Mouse (Mus musculus): ENCODE measurements around the gene Vegfa. TPM values are rescaled to one million over a fixed set of nuclear protein-coding genes. Genes with fewer than 3 reads are reported as not detected.
"Not testable (repeated sequence)": the region's sequence is repeated elsewhere in the genome, so short reads cannot be mapped to it uniquely, and the experiment has no call there.

Vegfa gene
- polyA plus RNA-seq, 1 experiment from 2014 or later, result 2.1 TPM

DNA sequence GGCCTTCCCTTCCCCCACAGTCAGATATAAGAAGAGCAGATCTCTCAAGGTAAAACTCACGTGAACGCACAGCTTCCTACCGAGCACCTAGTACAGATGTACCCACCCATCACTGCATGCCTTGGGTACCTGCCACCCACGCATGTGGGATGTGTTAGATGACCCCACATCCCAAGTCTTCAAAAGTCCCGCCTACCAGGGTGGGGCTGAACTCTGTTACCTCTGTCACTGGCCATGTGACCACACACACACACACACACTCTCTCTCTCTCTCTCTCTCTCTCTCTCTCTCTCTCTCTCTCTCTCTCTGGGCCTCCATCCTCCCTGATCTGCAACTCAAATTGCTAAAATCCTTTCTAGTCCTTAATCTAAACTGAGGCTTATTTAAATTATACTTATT is 27.7 kb downstream of the Vegfa start:
- 77% methylated on average over 5 of the region's 5 CpGs for WGBS
- H3K27ac ChIP-seq (replicated peaks), result no peak overlapping the region
- no peaks in the 10 kb centered on the region; the same call in 1 of the 2 replicates for H3K4me1 ChIP-seq
- no peaks in the 10 kb centered on the region for H3K27me3 ChIP-seq (replicated peaks; ENCODE audit: low read depth, poor library complexity, severe bottlenecking)
- no peak for DNase-seq (ENCODE audit: low spot score)
- H3K4me3 ChIP-seq, result no peak overlapping the region
- no peaks in the 10 kb centered on the region for H3K36me3 ChIP-seq (replicated peaks)
- H3K9me3 ChIP-seq, result no peaks in the 10 kb centered on the region

DNA sequence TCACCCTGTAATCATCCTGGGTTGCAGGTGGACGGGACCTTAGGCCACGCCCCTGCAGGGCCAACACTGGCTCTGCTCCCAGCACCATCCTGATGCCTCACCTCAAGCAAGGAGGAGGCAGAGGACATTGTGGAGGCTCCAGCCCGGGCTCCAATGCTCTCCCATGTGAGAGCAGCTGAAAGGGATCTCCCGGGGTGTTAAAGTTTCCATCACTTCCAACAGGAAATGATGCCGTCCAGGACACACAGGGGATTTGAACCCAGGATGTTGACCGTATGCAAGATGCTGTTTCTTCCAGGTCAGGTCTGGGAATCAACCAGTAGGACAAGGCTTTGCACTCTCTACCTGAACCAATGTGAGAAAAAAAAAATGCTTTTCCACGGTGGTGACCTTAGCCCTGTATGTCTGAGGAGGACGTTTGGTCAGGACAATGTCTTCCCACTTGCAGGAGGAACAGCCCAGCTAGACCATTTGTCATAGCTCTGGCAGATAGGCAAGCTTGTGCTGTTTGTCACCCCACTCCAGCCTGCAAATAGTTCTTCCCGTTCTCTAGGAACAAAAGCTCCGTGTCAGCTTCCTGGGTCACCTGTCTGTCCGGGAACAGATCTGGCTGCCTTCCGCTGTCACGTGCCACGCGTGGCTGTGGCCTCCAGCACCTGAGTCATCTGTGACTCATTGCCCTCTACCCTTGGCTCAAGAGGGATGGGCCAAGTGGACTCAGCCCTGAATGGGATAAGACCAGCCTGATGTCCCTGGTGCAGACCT is 28.3 kb downstream of the Vegfa start:
- Histone ChIP-seq H3K27me3 (replicated peaks; ENCODE audit: low read depth, poor library complexity, severe bottlenecking) (no peaks in the 10 kb centered on the region), H3K36me3 (replicated peaks) (no peaks in the 10 kb centered on the region), H3K9me3 (no peaks in the 10 kb centered on the region), H3K4me3 (no peak overlapping the region), H3K4me1 (peaks cover 5% of the 10 kb centered on the region), H3K27ac (replicated peaks) (no peak overlapping the region)
- no peak for DNase-seq (ENCODE audit: low spot score)
- 80% methylated on average over 15 of the region's 15 CpGs for WGBS

DNA sequence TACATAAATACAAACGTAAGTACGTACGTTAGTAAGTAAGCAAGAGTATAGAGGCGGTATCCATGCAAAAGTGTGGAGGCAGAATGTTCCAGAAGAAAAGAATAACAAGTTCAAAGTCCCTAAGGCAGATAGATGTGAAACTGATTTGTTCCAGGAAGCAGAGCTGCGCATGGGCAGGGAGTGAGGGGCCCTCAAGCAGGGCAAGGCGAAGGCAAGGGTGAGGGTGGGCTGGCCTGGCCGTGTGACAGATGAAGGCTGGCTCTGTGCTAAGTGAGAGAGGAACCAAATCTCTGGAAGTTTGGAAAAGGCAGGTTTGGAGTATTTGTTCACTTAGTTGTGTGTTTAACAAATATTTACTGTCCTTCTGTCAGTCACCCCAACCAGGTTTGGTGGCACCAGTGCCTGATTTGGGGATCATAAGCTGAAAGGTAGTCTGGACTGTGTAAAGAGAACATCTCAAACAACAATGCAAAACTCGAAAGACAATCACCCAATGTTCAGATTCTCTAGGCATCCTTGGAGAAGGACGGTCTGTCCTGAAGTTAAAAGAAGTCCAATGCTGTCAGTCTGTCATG is 32.7 kb downstream of the Vegfa start:
- Histone ChIP-seq H3K36me3 (replicated peaks) (no peaks in the 10 kb centered on the region), H3K4me3 (no peak overlapping the region), H3K27me3 (replicated peaks; ENCODE audit: low read depth, poor library complexity, severe bottlenecking) (no peaks in the 10 kb centered on the region), H3K9me3 (no peaks in the 10 kb centered on the region), H3K27ac (replicated peaks) (no peak overlapping the region), H3K4me1 (peaks cover 25% of the 10 kb centered on the region)
- 79% methylated on average over 9 of the region's 9 CpGs for WGBS
- no peak for DNase-seq (ENCODE audit: low spot score)

DNA sequence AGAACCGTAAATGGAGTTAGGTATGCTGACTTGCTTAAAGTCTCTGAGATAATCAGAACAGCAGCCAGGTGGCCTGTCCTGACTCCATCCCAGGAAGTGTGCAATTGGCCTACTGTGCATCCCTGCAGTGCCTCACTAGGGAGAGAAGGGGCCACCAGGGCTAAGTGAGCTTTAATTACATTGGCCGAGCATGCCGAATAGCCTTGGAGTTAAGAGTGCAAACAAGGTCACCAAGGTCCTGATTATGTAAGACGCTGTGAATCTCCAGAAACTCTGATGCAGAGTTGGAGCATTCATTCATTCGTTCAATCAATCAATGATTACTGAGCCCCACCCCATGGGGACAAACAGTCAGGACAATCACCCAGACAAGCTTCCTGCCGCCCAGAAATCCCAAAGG is 33.8 kb downstream of the Vegfa start:
- Histone ChIP-seq H3K4me1 (peaks cover 25% of the 10 kb centered on the region), H3K9me3 (no peaks in the 10 kb centered on the region), H3K27me3 (replicated peaks; ENCODE audit: low read depth, poor library complexity, severe bottlenecking) (no peaks in the 10 kb centered on the region), H3K27ac (replicated peaks) (no peak overlapping the region), H3K4me3 (no peak overlapping the region), H3K36me3 (replicated peaks) (no peaks in the 10 kb centered on the region)
- DNase-seq (ENCODE audit: low spot score), result no peak
- WGBS, result 28% methylated on average over 6 of the region's 6 CpGs

DNA sequence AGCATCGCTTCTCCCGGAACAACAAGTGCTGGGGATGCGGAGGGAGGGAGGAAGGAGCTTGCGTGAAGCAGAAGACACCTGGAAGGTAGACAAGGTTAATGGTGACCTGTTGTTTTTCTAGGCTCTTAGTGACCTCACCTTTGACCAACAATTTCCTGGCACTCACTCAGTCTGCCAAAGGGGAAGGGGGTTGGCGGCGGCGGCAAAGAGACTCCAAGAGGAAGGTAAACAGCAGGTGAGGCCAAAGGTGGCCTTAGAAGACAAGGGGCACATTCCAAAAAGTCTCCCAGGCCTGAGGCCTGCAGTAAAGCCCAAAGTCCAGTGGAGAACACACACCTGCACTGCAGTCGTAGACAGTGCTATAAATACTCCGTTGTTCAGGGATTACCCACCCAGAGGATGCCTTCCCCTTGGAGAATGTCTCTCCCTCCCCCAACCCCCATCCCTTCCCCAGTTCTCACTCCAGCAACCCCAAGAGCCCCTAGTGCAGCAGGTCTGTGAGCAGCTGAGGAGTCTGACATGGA is 35.2 kb downstream of the Vegfa start:
- WGBS, result 76% methylated on average over 9 of the region's 9 CpGs
- H3K27ac ChIP-seq (replicated peaks), result no peak overlapping the region
- DNase-seq (ENCODE audit: low spot score), result no peak
- H3K36me3 ChIP-seq (replicated peaks), result no peaks in the 10 kb centered on the region
- peaks cover 25% of the 10 kb centered on the region for H3K4me1 ChIP-seq
- no peaks in the 10 kb centered on the region for H3K9me3 ChIP-seq
- H3K27me3 ChIP-seq (replicated peaks; ENCODE audit: low read depth, poor library complexity, severe bottlenecking), result no peaks in the 10 kb centered on the region
- H3K4me3 ChIP-seq, result no peak overlapping the region

DNA sequence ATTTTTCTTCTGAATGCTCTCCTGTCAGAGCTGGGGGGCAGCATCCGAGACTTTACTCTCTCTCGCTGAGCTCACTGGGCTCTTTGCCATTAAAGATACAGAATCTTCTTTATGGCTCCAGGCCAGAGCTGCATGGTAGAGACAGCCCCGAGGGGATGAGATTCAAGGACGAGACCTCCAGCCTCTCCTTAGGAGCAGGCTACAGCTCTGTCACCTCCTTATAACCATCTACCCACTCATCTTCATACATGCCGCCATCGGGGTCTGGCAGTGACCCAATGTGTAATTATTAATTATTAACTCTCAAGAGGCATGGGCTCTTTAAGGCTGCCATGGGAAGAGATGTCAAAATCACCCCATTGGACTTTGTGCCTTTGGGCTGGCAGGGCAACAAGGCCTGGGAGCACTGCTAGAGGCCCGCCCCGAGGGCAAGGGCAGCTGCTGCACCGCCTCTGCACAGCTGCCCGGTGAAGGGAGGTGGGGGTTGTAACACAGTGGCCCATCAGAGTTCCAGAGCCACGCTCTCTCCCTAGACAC is 37.8 kb downstream of the Vegfa start:
- Histone ChIP-seq H3K27ac (replicated peaks) (no peak overlapping the region), H3K4me3 (no peak overlapping the region), H3K4me1 (peaks cover 24% of the 10 kb centered on the region), H3K36me3 (replicated peaks) (no peaks in the 10 kb centered on the region), H3K27me3 (replicated peaks; ENCODE audit: low read depth, poor library complexity, severe bottlenecking) (no peaks in the 10 kb centered on the region), H3K9me3 (no peaks in the 10 kb centered on the region)
- no peak for DNase-seq (ENCODE audit: low spot score)
- 83% methylated on average over 11 of the region's 11 CpGs for WGBS

DNA sequence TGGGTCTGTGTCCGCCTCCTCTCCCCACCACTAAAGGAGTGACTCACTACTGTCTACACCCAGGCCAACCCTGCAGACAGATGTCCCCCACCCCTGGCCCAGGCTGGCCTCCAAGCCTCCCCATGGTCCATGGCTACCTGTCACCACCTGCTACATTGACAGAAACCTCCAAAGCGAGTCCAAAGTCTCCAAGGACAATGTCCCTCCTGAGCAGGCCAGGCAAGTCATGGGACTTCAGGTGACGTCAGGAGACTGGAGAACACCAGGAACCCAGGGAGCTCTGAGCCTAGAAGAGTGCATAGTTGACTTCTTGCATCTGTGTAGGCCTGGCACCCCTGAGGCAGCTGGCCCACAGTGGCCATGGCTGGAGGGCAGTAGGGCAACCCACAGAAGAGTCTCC is 45.3 kb downstream of the Vegfa start:
- no peak overlapping the region for H3K27ac ChIP-seq (replicated peaks)
- 95% methylated on average over 3 of the region's 3 CpGs for WGBS
- no peaks in the 10 kb centered on the region for H3K36me3 ChIP-seq (replicated peaks)
- H3K9me3 ChIP-seq, result no peaks in the 10 kb centered on the region; the same call in 1 of the 2 replicates
- H3K27me3 ChIP-seq (replicated peaks; ENCODE audit: low read depth, poor library complexity, severe bottlenecking), result no peaks in the 10 kb centered on the region; the same call in 1 of the 2 replicates
- H3K4me3 ChIP-seq, result no peak overlapping the region
- DNase-seq (ENCODE audit: low spot score), result no peak
- no peaks in the 10 kb centered on the region for H3K4me1 ChIP-seq

DNA sequence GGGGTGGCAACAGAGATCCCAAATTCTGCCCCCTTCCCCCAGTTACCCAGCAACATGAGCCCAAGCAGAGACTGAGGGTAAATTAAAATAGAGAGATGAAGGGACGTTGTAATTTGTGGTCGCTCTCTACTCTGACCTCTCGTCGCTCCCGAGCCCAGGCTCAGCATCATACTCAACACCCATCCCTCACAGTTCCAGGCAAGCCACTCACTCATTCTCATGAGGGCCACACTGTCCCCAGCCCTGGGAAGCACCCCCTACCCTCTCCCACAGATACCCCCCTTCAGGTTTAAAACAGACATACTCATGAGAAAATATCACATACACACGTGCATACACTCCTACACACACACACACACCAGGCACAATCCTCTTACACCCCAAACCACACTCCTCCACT is 45.8 kb downstream of the Vegfa start:
- H3K4me3 ChIP-seq, result no peak overlapping the region
- H3K27ac ChIP-seq (replicated peaks), result no peak overlapping the region
- DNase-seq (ENCODE audit: low spot score), result no peak
- 83% methylated on average over 6 of the region's 6 CpGs for WGBS
- no peaks in the 10 kb centered on the region; the same call in 1 of the 2 replicates for H3K27me3 ChIP-seq (replicated peaks; ENCODE audit: low read depth, poor library complexity, severe bottlenecking)
- H3K4me1 ChIP-seq, result no peaks in the 10 kb centered on the region
- no peaks in the 10 kb centered on the region; the same call in 1 of the 2 replicates for H3K9me3 ChIP-seq
- H3K36me3 ChIP-seq (replicated peaks), result no peaks in the 10 kb centered on the region

DNA sequence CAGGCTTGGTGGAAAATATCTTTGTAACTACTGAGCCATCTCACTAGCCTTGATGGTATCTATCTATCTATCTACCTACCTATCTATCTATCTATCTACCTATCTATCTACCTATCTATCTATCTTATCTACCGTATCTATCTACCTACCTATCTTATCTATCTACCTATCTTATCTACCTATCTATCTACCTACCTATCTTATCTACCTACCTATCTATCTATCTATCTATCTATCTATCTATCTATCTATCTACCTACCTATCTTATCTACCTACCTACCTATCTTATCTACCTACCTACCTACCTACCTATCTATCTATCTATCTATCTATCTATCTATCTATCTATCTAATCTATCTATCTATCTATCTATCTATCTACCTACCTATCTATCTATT is 49.0 kb downstream of the Vegfa start:
- not testable (repeated sequence) for H3K27me3 ChIP-seq (replicated peaks; ENCODE audit: low read depth, poor library complexity, severe bottlenecking); H3K4me3 ChIP-seq; H3K4me1 ChIP-seq; H3K36me3 ChIP-seq (replicated peaks); DNase-seq (ENCODE audit: low spot score); H3K9me3 ChIP-seq; H3K27ac ChIP-seq (replicated peaks)
- WGBS, result 96% methylated on average over 1 of the region's 1 CpGs

DNA sequence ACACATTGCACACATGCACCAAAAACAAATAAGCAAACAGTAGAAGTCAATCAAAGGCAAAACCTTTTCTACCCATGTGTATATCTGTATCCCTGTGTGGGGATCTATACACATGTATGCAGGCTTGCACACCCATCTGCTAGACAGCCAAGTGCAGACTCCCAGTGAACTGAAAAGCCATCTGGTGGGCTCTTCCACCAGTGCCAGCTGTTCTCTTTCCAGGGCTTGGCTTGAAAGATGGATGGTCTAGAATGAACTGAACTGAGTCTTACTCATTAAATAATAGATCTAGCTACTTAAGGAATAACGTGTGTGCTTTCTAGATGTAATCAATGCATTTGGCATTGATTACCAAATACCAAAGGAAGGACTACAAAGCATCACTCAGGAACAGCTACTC is 50.3 kb downstream of the Vegfa start:
- no peak overlapping the region for H3K27ac ChIP-seq (replicated peaks)
- H3K4me3 ChIP-seq, result no peak overlapping the region
- no peaks in the 10 kb centered on the region for H3K27me3 ChIP-seq (replicated peaks; ENCODE audit: low read depth, poor library complexity, severe bottlenecking)
- WGBS, result 69% methylated on average over 1 of the region's 1 CpGs
- H3K36me3 ChIP-seq (replicated peaks), result no peaks in the 10 kb centered on the region
- DNase-seq (ENCODE audit: low spot score), result no peak
- peaks cover 11% of the 10 kb centered on the region for H3K4me1 ChIP-seq
- H3K9me3 ChIP-seq, result no peaks in the 10 kb centered on the region

DNA sequence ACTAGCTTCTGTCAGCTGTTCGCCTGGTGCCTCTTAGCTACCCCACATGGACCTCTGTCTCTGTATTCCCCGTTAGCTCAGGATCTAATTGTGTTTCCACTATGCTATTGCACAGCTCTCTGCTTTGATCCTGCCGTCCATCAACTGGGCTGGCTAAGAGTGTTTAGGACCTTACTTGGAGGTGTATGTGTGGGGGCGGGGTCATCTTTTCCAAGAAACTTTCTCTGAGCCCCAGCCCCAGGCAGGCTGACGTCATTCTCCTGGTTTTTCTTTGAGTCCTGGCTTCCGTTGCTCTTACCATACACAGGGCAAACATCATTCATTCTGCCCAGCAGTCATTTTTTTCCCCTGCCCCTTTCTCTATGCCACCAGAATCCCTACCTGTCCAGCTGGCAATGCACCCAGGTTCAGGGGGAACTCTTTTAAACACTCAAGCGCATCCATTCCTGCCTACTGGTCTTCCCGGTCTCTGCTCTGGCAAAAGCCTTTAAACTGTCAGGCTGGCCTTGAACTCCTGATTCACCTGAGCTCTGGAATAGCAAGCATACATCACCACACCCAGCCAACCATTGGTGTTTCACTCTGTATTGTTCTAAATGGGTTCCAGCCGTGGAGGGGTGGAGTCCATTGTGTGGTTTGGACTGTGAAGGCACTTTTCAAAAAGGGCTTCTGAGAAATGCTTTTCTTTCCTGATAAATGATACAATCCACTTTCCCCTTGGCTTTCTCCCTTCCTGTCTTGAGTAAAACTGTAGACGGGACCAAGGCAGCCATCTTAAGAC is 53.0 kb downstream of the Vegfa start:
- Histone ChIP-seq H3K9me3 (no peaks in the 10 kb centered on the region), H3K27ac (replicated peaks) (no peak overlapping the region), H3K36me3 (replicated peaks) (no peaks in the 10 kb centered on the region), H3K4me1 (peaks cover 22% of the 10 kb centered on the region), H3K27me3 (replicated peaks; ENCODE audit: low read depth, poor library complexity, severe bottlenecking) (0 out of 2 replicates have a peak, but pooled peaks cover 5% of the 10 kb centered on the region), H3K4me3 (no peak overlapping the region)
- DNase-seq (ENCODE audit: low spot score), result no peak
- WGBS, result 74% methylated on average over 10 of the region's 10 CpGs

DNA sequence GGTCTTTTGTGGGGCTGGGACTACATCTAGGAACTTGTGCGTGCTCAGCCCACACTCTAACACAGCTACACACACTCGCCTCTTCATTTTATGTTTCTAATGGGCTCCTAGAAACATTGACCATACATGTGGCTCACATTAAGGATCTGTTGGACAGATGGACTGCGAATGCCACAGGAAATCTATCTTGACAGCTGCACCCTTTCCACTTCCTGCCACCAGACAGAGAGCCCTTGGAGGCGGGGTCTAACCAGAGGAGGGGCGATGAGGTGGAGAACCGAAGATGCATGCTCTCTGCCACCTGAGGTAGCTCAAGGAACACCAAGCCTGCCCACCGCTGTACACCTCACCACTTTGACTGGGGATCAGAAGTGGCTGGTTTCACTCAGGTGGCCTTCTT is 57.7 kb downstream of the Vegfa start:
- H3K4me1 ChIP-seq, result peaks cover 38% of the 10 kb centered on the region

More for the DNA sequence above, 57.7 kb downstream of the Vegfa start:
- H3K9me3 ChIP-seq, result no peaks in the 10 kb centered on the region
- 44% methylated on average over 7 of the region's 7 CpGs for WGBS
- H3K27ac ChIP-seq (replicated peaks), result peak overlapping the region; percentile 80
- no peaks in the 10 kb centered on the region for H3K36me3 ChIP-seq (replicated peaks)
- peak; percentile 79 for DNase-seq (ENCODE audit: low spot score)
- H3K4me3 ChIP-seq, result no peak overlapping the region
- H3K27me3 ChIP-seq (replicated peaks; ENCODE audit: low read depth, poor library complexity, severe bottlenecking), result 0 out of 2 replicates have a peak, but pooled peaks cover 5% of the 10 kb centered on the region

Measured in embryonic facial prominence, embryonic 10.5 days (tissue).